Mouse (Mus musculus) lung, adult 2 months (tissue): ENCODE data around the gene Ppig.

Experiments used
- CTCF ChIP-seq: fragments of 200-500 bp; IDR thresholded peaks from 2 replicates; pipeline ENCODE4 v1.5.1; 2011; ENCODE audit warnings: mild to moderate bottlenecking, low read length, control low read depth; ENCODE audit not compliant: insufficient read depth
- POLR2A ChIP-seq: fragments of 200-500 bp; IDR thresholded peaks from 2 replicates; pipeline ENCODE4 v1.6.1; 2011; ENCODE audit warnings: low read depth, mild to moderate bottlenecking, control low read depth, low read length, borderline replicate concordance; ENCODE audit errors: extremely low read depth

DNA sequence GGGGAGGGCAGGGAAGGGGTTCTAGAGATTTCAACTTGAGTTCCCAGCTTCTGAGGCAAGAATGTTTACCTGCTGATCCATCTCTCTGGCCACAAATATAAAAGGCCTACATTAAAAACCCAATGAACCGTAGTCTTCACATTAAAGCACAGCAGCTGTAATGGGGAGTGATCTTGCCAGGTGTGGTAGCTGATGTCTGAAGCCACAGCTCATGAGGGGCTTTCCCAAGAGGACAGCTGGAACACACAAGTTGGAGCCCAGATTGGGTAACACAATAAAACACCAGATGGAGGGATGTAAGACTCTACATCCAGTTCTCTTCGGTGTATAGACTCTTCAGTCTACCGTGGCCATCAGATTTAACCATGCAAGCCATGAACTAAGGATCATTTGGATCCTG, 37.9 kb upstream of the Ppig start:
- TF ChIP-seq CTCF (no peak), POLR2A (no peak)
